Mouse (Mus musculus): ENCODE data around the gene Lpar2. TPM values are rescaled to one million over a fixed set of nuclear protein-coding genes. Genes with fewer than 3 reads are reported as not detected.

The Lpar2 gene
- total RNA-seq, 2 experiments from 2014 or later, result 0.28 to 2.1 TPM

DNA sequence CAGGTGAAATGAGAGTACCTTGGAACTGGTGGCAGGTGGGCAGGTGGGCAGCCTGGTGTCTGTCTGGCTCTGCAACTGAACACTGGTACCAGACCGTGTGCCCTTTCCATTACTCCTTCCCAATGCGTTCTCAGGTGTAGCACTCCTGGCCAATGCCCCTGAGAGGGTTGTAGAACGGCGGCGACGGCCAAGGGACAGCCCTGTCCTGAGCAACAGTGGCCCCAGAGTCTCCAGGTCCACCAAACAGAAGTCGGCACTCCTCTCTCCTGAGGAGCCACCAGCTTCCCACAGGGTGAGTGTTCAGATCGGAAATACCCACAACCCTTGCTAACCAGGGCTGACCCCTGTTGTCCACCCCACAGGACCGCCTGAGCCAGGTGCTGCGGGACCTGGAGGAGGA, 17.1 kb upstream of the Lpar2 start:
- no peak for ATAC-seq (replicated peaks; ENCODE audit: low FRiP score, low TSS enrichment, poor library complexity, severe bottlenecking)

DNA sequence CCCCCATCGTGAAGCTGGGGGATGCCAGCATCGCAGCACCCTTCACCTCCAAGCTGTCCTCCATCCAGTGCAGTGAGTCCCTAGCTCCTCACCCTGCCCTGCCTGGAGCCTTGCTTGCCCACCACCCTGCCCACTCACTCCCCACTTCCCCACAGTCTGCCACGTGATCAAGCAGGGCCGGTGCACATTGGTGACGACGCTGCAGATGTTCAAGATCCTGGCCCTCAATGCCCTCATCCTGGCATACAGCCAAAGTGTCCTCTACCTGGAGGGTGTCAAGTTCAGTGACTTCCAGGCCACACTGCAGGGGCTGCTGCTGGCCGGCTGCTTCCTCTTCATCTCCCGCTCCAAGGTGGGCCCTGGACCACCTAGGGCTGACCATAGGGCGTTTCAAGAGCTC, 16.7 kb upstream of the Lpar2 start:
- no peak for ATAC-seq (replicated peaks; ENCODE audit: low FRiP score, low TSS enrichment, poor library complexity, severe bottlenecking)

DNA sequence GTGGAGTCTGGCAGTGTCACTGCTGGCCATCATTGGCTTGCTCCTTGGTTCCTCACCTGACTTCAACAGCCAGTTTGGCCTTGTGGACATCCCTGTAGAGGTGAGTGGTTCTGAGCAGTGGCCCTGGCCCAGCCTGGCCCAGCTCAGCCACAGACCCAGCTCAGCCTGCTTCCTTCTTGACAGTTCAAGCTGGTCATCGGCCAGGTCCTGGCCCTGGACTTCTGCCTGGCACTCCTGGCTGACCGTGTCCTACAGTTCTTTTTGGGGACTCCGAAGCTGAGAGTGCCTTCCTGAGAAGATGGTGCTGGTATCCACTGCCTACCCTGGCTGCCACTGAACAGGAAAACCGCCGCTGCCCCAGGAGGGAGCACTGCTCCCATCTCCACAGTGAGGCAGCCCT, 15.0 kb upstream of the Lpar2 start:
- no peak for ATAC-seq (replicated peaks; ENCODE audit: low FRiP score, low TSS enrichment, poor library complexity, severe bottlenecking)

DNA sequence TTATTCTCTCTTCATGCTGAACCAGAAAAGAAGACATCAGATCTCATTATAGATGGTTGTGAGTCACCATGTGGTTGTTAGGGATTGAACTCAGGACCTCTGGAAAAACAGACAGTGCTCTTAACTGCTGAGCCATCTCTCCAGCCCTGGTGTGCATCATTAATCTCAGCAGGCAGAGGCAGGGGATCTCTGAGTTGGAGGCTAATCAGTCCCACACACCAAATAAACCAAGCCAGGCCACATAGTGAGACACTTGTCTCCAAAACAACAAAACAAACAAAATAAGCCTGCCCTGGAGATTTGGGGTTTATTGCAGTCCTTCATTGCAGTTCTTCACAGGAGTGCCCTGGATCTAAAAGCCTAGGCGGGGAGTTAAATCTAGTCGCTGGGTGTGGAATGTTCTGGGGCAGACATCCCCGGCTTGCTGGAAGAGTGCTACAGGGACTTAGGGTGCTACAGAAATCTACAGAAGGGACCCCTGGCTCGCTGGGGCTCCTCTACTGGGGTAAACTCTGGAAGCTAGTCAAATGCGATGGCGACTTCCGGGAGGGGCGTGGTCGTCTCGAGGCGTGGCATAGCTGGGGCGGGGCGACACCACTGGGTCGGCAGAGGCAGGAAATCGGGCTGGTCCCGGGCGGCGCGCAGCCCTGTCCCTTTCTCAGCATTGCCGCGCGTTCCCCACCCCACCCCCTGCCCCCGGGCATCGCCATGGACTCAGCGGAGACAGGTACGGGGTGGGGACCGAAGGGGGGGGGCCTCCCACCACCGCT, 13.9 kb upstream of the Lpar2 start, which contains the start of gene Gmip:
Gmip (plus strand) TSS at position 586 of the 770 bp plus-strand sequence.
- ATAC-seq (replicated peaks; ENCODE audit: low FRiP score, low TSS enrichment, poor library complexity, severe bottlenecking), result peak; percentile 89

DNA sequence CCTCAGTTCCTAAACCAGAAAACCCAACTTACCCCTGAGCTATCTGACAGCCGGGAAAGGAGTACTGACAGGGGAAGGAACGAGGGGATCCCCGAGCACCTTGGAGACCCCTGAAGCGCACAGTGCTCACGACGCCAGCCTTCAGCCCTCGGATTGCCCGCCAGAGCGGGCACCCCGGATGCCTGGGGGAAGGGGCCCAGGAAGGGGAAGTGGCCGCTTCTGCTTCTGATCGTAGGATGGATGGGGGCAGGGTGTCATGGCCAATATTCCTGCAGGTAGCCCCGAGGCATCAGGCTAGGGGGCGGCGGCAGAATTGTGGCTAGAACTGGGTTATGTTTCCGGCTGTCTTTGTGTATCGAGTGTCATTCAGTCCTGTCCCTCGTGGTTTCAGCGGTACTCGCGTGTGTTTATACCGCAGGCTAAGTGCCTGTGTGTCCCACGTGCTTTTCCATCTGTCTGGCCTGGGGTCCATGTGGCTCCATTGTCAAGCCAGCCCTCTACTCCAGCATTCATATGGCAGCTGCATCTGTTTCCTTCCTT, 13.3 kb upstream of the Lpar2 start:
- peak; percentile 17 for ATAC-seq (replicated peaks; ENCODE audit: low FRiP score, low TSS enrichment, poor library complexity, severe bottlenecking)

DNA sequence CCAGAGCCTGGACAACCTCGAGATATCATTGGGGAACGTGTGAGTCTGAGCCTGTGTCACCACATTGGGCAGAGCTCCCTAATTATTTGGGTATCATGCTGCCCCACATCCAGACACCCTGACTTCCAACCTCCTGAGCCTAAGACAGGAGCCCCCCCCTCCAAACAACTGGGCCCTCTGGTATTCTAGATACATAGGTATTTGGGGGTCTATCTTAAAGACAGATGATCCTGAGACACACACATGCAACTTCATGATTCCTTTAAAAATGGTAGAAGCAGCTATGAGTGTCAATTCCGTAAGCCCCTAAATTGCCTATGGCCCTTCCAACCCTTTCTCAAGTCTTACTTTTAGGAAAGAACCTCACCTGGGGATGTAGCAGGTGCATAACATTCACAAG, 12.4 kb upstream of the Lpar2 start:
- ATAC-seq (replicated peaks; ENCODE audit: low FRiP score, low TSS enrichment, poor library complexity, severe bottlenecking), result no peak

DNA sequence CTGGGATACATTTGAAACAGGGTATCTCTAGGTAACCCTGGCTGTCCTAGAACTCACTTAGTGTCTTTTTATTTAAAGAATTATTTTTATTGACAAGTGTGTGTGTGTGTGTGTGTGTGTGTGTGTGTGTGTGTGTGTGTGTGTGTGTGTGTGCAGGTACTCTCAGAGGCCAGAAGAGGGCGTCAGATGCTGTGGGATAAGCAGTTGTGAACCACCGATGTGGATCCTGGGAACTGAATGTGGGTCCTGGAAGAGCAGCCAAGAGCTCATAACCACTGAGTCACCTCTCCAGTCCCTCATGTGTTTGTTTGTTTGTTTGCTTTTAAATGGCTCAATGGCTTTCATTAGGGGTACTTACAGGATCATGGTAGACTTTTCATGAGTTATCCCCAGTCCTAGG, 7.3 kb upstream of the Lpar2 start:
- no peak for ATAC-seq (replicated peaks; ENCODE audit: low FRiP score, low TSS enrichment, poor library complexity, severe bottlenecking)

DNA sequence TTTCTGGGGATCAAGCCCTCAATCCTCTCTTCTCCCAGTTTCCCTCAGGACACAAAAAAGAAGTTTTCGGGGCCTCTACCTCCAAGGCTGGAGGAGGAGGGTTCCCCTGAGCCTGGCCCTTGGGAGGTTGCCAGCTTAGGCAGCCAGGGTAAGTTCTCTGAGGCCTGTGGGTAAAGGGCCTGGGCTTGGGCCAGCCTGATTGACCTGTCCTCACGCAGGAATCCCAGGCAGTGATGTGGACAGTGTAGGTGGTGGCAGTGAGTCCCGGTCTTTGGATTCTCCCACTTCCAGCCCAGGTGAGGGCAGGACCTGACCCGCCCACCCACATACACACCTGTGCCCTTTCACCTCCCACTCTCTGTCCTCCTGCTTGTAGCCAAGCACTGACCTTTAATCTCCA, 6.8 kb upstream of the Lpar2 start:
- ATAC-seq (replicated peaks; ENCODE audit: low FRiP score, low TSS enrichment, poor library complexity, severe bottlenecking), result no peak

DNA sequence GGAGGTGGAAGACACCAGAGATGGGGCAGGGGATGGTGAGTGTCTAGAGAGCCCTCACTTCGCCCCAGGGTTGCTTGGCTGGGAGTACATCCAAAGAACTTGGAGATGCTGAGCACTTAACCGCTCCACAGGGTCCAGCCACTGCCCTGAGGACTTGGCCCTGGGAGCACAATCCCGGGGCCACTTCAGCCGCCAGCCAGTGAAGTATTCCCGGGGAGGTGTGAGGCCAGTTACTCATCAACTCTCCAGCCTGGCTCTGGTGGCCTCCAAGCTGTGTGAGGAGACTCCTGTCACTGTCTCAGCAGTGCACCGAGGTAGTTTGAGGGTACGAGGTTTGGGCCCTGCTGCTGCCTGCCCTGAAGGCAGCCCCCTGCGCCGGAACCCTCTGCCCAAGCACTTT, 1.8 kb upstream of the Lpar2 start:
- ATAC-seq (replicated peaks; ENCODE audit: low FRiP score, low TSS enrichment, poor library complexity, severe bottlenecking), result no peak

DNA sequence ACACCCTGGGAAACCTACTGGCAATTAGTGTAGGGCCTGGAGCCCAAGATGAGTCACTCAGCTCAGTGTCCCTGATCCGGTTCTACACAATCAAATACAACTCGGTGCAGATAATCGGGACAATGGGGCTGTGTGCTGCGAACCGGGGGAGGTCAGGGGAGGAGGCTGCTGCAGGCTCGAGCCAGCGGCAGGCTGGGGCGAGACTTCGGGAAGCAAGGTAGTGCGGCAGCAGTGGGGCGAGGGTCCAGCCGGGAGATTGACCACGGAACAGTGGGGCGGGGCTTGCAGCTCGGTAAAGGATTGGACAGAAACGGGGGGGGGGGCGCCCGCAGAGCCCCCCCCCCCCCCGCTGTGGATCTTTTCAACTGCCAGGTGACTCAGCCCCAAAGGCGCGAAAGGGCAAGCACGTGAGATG, 251 bp upstream of the Lpar2 start:
- ATAC-seq (replicated peaks; ENCODE audit: low FRiP score, low TSS enrichment, poor library complexity, severe bottlenecking), result peak; percentile 17; the same call in 1 of the 2 replicates

DNA sequence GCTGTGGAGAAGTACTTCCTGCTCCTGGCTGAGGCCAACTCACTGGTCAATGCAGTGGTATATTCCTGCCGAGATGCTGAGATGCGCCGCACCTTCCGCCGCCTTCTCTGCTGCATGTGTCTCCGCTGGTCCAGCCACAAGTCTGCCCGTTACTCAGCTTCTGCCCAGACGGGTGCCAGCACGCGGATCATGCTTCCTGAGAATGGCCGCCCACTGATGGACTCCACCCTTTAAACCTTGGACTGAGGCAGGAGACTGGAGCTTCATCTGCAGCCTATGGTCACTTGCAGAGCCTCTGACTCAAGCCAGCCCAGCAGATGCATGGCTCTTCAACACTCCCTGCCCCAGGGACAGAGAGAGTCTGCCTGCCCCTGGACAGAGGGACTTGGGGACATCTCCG, 4.1 kb downstream of the Lpar2 start:
- no peak for ATAC-seq (replicated peaks; ENCODE audit: low FRiP score, low TSS enrichment, poor library complexity, severe bottlenecking)

DNA sequence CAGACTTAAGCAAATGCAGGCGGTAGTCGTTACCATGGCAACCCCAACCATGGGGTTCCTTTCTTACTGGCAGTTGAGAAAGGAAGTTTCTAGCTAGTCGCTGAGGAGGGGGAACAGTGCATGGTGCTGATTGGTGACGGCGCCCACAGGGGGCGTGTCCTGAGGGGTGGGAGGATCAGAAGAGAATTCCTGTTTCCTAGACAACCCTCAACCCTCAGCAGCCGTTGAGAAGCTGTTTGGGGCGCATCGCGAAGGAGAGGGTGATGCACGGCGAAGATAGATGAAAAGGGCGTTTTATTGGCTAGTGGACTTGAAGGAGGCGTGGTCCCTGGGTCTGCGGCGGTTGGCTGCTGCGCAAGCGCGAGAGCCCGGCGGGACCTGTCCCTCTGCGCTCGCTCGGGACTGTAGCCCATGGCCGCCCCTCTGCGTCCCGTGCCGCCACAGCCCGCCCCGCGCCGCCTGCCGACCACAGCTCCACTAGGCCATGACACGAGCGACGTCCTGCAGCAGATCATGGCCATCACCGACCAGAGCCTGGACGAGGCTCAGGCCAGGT, 10.1 kb downstream of the Lpar2 start, which contains the start of gene Pbx4:
Pbx4 (plus strand) TSS at position 194 of the 556 bp plus-strand sequence.
- peak; percentile 91 for ATAC-seq (replicated peaks; ENCODE audit: low FRiP score, low TSS enrichment, poor library complexity, severe bottlenecking)

DNA sequence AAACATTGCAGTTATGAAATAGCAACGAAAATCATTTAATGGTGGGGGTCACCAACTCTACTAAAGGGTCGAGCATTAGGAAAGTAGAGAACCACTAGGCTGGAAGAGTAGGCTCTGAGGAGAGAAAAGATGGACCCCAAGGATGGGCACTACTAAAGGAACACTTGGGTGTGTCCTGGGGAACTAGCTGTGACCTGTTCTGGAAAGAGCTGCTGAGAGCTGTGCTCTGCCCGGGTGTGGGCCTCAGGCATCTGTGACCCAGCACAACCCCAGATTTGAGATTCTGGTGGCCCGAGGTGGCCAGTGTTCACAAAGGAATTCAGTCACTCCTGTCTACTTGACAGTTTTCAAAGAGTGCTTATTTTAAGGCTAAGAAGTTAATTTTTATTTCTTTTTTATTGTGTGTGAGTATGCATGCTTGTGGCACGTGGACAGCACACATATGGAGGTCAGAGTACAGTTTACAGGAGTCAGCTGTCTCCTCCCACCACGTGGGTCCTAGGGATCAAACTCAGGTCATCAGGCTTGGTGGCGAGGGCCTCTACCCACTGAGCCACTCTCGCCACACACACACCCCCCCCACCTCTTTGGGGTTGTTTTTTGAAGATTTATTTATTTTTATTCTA, 14.9 kb downstream of the Lpar2 start:
- ATAC-seq (replicated peaks; ENCODE audit: low FRiP score, low TSS enrichment, poor library complexity, severe bottlenecking), result no peak

DNA sequence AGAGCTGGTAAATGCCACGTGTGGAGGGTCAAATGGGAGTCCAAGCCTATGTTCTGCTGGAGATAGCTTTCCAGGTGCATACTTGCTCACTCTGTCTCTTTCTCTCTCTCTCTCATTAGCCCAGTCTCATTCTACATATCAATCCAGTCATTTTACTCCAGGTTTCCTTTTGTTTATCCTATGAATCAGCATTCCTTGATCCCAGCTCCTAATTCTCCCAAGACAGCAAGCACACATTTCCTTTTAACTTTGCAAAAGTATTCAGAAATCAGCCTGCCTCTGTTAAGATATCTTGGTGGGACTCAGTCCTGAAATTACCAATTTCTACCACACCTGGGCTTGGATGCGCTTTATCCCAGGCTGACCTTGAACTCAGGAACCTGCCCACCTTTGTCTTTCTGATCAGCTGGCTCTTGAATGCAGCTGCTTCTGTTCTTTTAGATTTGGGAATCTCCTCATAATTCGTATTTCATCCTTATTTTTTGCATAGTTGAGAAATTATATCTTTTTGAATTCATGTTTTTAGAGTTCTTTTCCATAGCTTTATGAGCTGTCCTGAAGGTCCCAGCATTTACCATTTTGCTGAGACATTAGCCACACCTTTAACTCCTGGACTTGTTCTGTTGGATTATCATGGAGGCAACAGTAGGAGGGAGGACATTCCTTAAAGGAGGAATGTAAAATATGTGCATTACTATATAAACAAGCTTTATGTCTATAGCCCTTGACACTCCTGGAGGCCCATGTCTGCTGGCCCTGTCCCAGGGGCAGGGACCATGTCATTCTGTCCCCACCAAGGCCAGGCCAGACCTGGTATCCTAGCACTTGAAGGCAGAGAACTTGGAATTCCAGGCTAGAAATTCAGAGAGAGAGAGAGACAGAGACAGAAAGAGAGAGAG, 25.2 kb downstream of the Lpar2 start:
- ATAC-seq (replicated peaks; ENCODE audit: low FRiP score, low TSS enrichment, poor library complexity, severe bottlenecking), result no peak

DNA sequence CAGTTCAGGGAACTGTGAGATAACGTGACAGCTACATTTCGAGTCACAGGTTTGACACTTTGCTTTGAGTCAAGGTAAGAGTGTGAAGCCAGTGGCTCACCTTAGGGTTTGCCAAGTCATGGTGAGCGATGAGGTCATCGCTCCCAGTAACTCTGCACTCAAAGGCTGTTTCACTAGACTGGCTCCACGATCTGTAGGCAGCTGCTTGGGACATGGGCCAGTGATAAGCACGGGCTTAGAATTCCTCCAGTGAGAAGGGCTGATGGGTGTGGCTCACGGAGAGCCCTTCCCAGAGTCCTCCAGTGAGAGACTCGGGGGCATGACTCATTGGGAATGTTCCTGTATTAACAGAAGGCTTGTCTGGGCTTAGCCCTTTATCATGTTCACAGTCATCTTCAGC, 26.7 kb downstream of the Lpar2 start:
- ATAC-seq (replicated peaks; ENCODE audit: low FRiP score, low TSS enrichment, poor library complexity, severe bottlenecking), result 0 out of 2 replicates have a peak, but pooled peaks have one; percentile 13

DNA sequence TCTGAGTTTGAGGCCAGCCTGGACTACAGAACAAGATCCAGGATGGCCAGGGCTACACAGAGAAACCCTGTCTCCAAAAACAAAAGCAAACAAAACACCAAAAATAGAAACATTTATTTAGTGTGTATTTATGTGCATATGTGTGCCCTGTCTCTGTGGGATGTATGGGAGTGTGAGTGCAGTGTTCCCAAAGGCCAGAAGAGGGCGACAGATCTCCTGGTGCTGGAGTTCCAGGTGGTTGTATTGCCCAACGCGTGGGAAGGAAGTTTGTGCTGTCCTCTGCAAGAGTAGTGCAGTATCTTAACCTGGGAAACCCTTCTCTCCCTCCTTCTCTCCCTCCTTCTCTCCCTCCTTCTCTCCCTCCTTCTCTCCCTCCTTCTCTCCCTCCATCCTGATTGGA, 27.7 kb downstream of the Lpar2 start:
- ATAC-seq (replicated peaks; ENCODE audit: low FRiP score, low TSS enrichment, poor library complexity, severe bottlenecking), result peak; percentile 76

DNA sequence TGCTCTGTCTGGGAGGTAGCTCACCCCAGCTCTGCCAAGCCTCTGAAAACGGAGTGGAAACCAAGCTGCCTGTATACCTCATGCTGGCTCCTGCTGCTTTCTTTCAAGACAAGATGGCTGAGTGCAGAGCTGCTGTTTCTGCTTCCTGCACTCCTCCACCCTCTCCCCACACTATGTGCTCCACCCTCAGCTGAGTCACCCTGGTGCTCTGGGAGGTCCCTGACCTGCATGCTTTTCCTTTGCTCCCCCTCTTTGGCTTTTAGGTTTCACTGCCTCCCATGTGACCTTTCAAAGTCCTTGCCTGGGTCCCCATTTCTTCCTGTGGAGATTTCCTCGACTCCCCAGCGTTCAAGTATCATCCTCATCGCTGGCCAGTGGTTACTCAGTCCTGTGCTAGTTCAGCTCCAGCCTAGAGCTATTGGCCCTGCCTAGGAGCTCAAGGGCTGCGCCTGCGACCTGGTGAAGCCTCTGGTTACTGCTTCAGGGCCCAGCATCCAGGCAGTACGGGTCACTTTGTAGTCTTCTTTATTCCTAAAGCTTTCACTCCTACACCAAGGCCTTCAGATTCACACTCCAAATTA, 28.8 kb downstream of the Lpar2 start:
- 0 out of 2 replicates have a peak, but pooled peaks have one; percentile 10 for ATAC-seq (replicated peaks; ENCODE audit: low FRiP score, low TSS enrichment, poor library complexity, severe bottlenecking)

DNA sequence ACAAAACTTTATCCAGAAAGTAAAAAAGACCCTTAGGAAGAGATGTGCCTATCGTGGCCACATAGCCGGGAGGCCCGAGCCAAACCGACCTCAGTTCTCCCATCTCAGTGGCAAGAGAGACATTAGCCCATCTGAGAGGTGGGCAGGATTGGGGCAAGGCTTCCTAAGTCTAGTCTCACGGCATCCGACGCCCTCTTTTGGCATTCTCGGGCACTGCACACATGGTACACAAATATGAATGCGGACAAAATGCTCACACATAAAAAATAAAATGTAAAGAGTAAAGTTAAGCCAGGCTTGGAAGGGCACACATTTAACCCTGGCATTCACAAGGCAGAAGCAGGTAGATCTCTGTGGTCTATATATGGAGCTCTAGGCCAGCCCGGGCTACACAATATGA, 31.6 kb downstream of the Lpar2 start:
- no peak for ATAC-seq (replicated peaks; ENCODE audit: low FRiP score, low TSS enrichment, poor library complexity, severe bottlenecking)

DNA sequence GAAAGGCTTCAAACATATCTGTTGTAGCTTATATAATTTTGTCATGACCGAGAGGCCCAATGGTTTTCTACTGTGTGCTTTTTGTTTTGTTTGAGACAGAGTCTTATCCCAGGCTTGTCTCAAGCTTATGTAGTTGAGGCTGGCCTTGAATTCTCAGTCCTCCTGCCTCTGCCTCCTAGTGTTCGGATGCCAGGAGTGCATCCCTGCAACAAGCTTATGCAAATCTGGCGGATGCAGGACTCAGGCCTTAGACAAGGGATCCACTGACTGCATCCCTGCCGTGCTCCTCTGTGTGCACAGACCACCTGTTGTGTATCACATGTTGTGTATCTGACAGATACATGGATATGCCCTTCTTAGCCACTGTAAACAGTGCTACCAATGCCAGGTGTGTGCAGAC, 38.6 kb downstream of the Lpar2 start:
- peak; percentile 45; the same call in 1 of the 2 replicates for ATAC-seq (replicated peaks; ENCODE audit: low FRiP score, low TSS enrichment, poor library complexity, severe bottlenecking)

Measured in megakaryocyte-erythroid progenitor cell, adult 5-6 weeks (primary cell).